In genomic region chr9:61070861-61071260, GRCm38 (mm10) we compare ENCODE assay signal across 25 mouse cellular contexts.
DNase-seq lines count a peak whose midpoint lies in the region; ATAC-seq lines count a peak whose summit lies in the region.
"Had no signal": no experiment of that assay in that cellular context is flagged by ENCODE, and none has a peak within 500 bp of the region (broad histone marks: within the 10 kb centered on the region; RNA-seq: fewer than 3 reads in every experiment).

No protein-coding gene starts in this region.

- no peak overlapping the region for H3K4me3 ChIP-seq in hindbrain, embryonic 11.5 days (ENCODE audit: low read depth, low read length)
- no peak overlapping the region for H3K4me3 ChIP-seq in hindbrain, embryonic 16.5 days (ENCODE audit: low read length)
- no peak overlapping the region for H3K4me3 ChIP-seq in hindbrain, embryonic 12.5 days
- H3K4me3 ChIP-seq in neural tube, embryonic 12.5 days, result no peak overlapping the region
- H3K4me3 ChIP-seq in heart, embryonic 10.5 days, result no peak overlapping the region
- H3K4me3 ChIP-seq: embryonic facial prominence, embryonic 12.5 days; erythroblast, embryonic 14.5 days; forebrain, embryonic 15.5 days; heart, embryonic 12.5 days had no signal

- no peak overlapping the region for H3K27ac ChIP-seq in hindbrain, embryonic 11.5 days (ENCODE audit: low read depth, low read length)
- no peak overlapping the region for H3K27ac ChIP-seq in hindbrain, embryonic 16.5 days (ENCODE audit: low read depth, low read length)
- peak overlapping the region; percentile 24; the same call in 1 of the 2 replicates for H3K27ac ChIP-seq in hindbrain, embryonic 12.5 days
- H3K27ac ChIP-seq in neural tube, embryonic 12.5 days, result no peak overlapping the region
- no peak overlapping the region for H3K27ac ChIP-seq in heart, embryonic 10.5 days
- H3K27ac ChIP-seq: embryonic facial prominence, embryonic 12.5 days; forebrain, embryonic 15.5 days; liver, embryonic 14.5 days; macrophage had no signal

- no peaks in the 10 kb centered on the region; the same call in 1 of the 2 replicates for H3K4me1 ChIP-seq in hindbrain, embryonic 11.5 days (replicated peaks; ENCODE audit: control insufficient read depth, insufficient read depth, low read length)
- H3K4me1 ChIP-seq in hindbrain, embryonic 16.5 days (ENCODE audit: control insufficient read depth, insufficient read depth, low read depth, low read length), result peaks cover 11% of the 10 kb centered on the region
- H3K4me1 ChIP-seq in hindbrain, embryonic 12.5 days, result peaks cover 26% of the 10 kb centered on the region
- H3K4me1 ChIP-seq in neural tube, embryonic 12.5 days, result peaks cover 19% of the 10 kb centered on the region
- peaks cover 6% of the 10 kb centered on the region for H3K4me1 ChIP-seq in heart, embryonic 10.5 days
- H3K4me1 ChIP-seq: heart, embryonic 12.5 days had no signal

- WGBS in hindbrain, embryonic 11.5 days, result 15% methylated on average over 9 of the region's 9 CpGs
- 21% methylated on average over 9 of the region's 9 CpGs for WGBS in hindbrain, embryonic 16.5 days
- WGBS in hindbrain, embryonic 12.5 days, result 16% methylated on average over 9 of the region's 9 CpGs
- WGBS in neural tube, embryonic 12.5 days, result 9% methylated on average over 9 of the region's 9 CpGs
- 64% methylated on average over 9 of the region's 9 CpGs for WGBS in heart, embryonic 10.5 days

- H3K27me3 ChIP-seq in hindbrain, embryonic 11.5 days (ENCODE audit: control insufficient read depth, insufficient read depth, low read length), result no peaks in the 10 kb centered on the region; the same call in 1 of the 2 replicates
- H3K27me3 ChIP-seq in hindbrain, embryonic 16.5 days (replicated peaks; ENCODE audit: control insufficient read depth, insufficient read depth, low read length), result 0 out of 2 replicates have a peak, but pooled peaks cover 2% of the 10 kb centered on the region
- H3K27me3 ChIP-seq in hindbrain, embryonic 12.5 days, result peaks cover 19% of the 10 kb centered on the region
- 0 out of 2 replicates have a peak, but pooled peaks cover 3% of the 10 kb centered on the region for H3K27me3 ChIP-seq in neural tube, embryonic 12.5 days (replicated peaks)
- peaks cover 46% of the 10 kb centered on the region for H3K27me3 ChIP-seq in heart, embryonic 10.5 days (ENCODE audit: insufficient read depth, poor library complexity, severe bottlenecking)
- H3K27me3 ChIP-seq: forebrain, embryonic 15.5 days had no signal

- DNase-seq in hindbrain, embryonic 11.5 days (ENCODE audit: low spot score), result peak; percentile 63
- DNase-seq in embryo, embryonic 10 days (ENCODE audit: low spot score), result peak; percentile 79
- no peak for DNase-seq in left cerebral cortex, postnatal 36 days (ENCODE audit: low spot score in 2 of 2)
- DNase-seq in frontal cortex, adult 2 months (ENCODE audit: extremely low spot score in 1 of 2, low spot score in 1 of 2), result no peak
- no peak for DNase-seq in heart, embryonic 10.5 days (ENCODE audit: low spot score)
- DNase-seq: adrenal gland, postnatal 14 days; cerebellum, adult 11 months; cerebellum, postnatal 14 days; heart, postnatal 14 days; kidney, adult 2 months; kidney, postnatal 14 days; right cerebral cortex, postnatal 14 days; spleen, adult 18-20 months; thymus, postnatal 4 days had no signal

- ATAC-seq in hindbrain, embryonic 11.5 days (ENCODE audit: low FRiP score), result no peak
- no peak for ATAC-seq in hindbrain, embryonic 16.5 days
- peak; percentile 50; the same call in 1 of the 2 replicates for ATAC-seq in hindbrain, embryonic 12.5 days (ENCODE audit: low FRiP score)
- no peak for ATAC-seq in neural tube, embryonic 12.5 days (ENCODE audit: low FRiP score, low read depth)
- ATAC-seq: activated CD4-positive, CD25-positive, alpha-beta regulatory T cell, adult 4 months; forebrain, embryonic 15.5 days had no signal

- no peak overlapping the region for H3K4me2 ChIP-seq in hindbrain, embryonic 11.5 days (replicated peaks; ENCODE audit: low read depth, low read length)
- H3K4me2 ChIP-seq in hindbrain, embryonic 16.5 days (ENCODE audit: low read length), result no peak overlapping the region
- no peak overlapping the region for H3K4me2 ChIP-seq in hindbrain, embryonic 12.5 days (replicated peaks)
- peak overlapping the region; percentile 18; the same call in 1 of the 2 replicates for H3K4me2 ChIP-seq in neural tube, embryonic 12.5 days (replicated peaks)
- H3K4me2 ChIP-seq: embryonic facial prominence, embryonic 12.5 days; forebrain, embryonic 15.5 days; heart, embryonic 12.5 days had no signal

- no peaks in the 10 kb centered on the region for H3K36me3 ChIP-seq in hindbrain, embryonic 11.5 days (ENCODE audit: control insufficient read depth, insufficient read depth, low read length)
- no peaks in the 10 kb centered on the region for H3K36me3 ChIP-seq in hindbrain, embryonic 16.5 days (ENCODE audit: control insufficient read depth, insufficient read depth, low read length)
- no peaks in the 10 kb centered on the region for H3K36me3 ChIP-seq in hindbrain, embryonic 12.5 days
- no peaks in the 10 kb centered on the region for H3K36me3 ChIP-seq in neural tube, embryonic 12.5 days
- no peaks in the 10 kb centered on the region for H3K36me3 ChIP-seq in heart, embryonic 10.5 days
- H3K36me3 ChIP-seq: embryonic facial prominence, embryonic 12.5 days; forebrain, embryonic 15.5 days; G1E; heart, embryonic 12.5 days had no signal

- no peaks in the 10 kb centered on the region for H3K9me3 ChIP-seq in hindbrain, embryonic 11.5 days (ENCODE audit: control insufficient read depth, low read length)
- no peaks in the 10 kb centered on the region for H3K9me3 ChIP-seq in hindbrain, embryonic 16.5 days (ENCODE audit: control insufficient read depth, low read length)
- H3K9me3 ChIP-seq in hindbrain, embryonic 12.5 days (replicated peaks), result no peaks in the 10 kb centered on the region
- no peaks in the 10 kb centered on the region for H3K9me3 ChIP-seq in neural tube, embryonic 12.5 days
- no peaks in the 10 kb centered on the region for H3K9me3 ChIP-seq in heart, embryonic 10.5 days
- H3K9me3 ChIP-seq: embryonic facial prominence, embryonic 12.5 days; forebrain, embryonic 15.5 days; G1E; heart, embryonic 12.5 days had no signal

- H3K9ac ChIP-seq in hindbrain, embryonic 11.5 days (ENCODE audit: low read depth, low read length), result no peak overlapping the region
- no peak overlapping the region for H3K9ac ChIP-seq in hindbrain, embryonic 16.5 days (ENCODE audit: low read depth, low read length)
- no peak overlapping the region for H3K9ac ChIP-seq in hindbrain, embryonic 12.5 days
- no peak overlapping the region for H3K9ac ChIP-seq in neural tube, embryonic 12.5 days
- H3K9ac ChIP-seq: embryonic facial prominence, embryonic 12.5 days; forebrain, embryonic 15.5 days; heart, embryonic 12.5 days; liver, embryonic 14.5 days had no signal

- intact Hi-C loops in left cerebral cortex, postnatal 36 days (cut with DNase I), result no loop called here

Comparison
In these comparisons a context has a peak if more than half of its experiments do, and no peak if none do; other contexts are left out.
1. DNase-seq: peak in hindbrain, embryonic 11.5 days (single experiment) and embryo, embryonic 10 days (single experiment); none in left cerebral cortex, postnatal 36 days (0 of 2), frontal cortex, adult 2 months (0 of 2) and heart, embryonic 10.5 days (single experiment).